Mouse (Mus musculus) cerebral cortex, adult 2 months (tissue): ENCODE measurements around the gene Rars.

Experiments
- WGBS: fragments of 180-500 bp; shearing (Covaris S2); methylation state at CpG from one replicate; pipeline ENCODE4 v1.1.7; 2018; 5-methylcytosine and 5-hydroxymethylcytosine counted together

Gene Rars

GRCm38 (mm10) chr11:35769746-35770437 is 64.4 kb downstream of the Rars start:
- WGBS, result under 1% methylated on average over 41 of the region's 41 CpGs

GRCm38 (mm10) chr11:35769188-35769745 is 65.0 kb downstream of the Rars start, which contains the start of gene Pank3:
Gene Pank3, plus strand, starts transcription at chr11:35769484.
- WGBS, result under 1% methylated on average over 50 of the region's 50 CpGs

- WGBS, result 80% methylated on average over 5 of the region's 5 CpGs
Measured at GRCm38 (mm10) chr11:35766845-35767244, 67.5 kb downstream of the Rars start.

GRCm38 (mm10) chr11:35760627-35761003 is 73.7 kb downstream of the Rars start:
- WGBS, result 99% methylated on average over 4 of the region's 4 CpGs

- 91% methylated on average over 7 of the region's 7 CpGs for WGBS
Measured at GRCm38 (mm10) chr11:35760001-35760626, 74.2 kb downstream of the Rars start.
